Mouse (Mus musculus): ENCODE data around the gene Nfe2l3. TPM values are rescaled to one million over a fixed set of nuclear protein-coding genes. Genes with fewer than 3 reads are reported as not detected.
"Not testable (repeated sequence)": the region's sequence is repeated elsewhere in the genome, so short reads cannot be mapped to it uniquely, and the experiment has no call there.

Gene Nfe2l3
- total RNA-seq (2015; ENCODE audit: low replicate concordance) = 0.42 TPM in 1 of 2 replicates, not detected in the other
- total RNA-seq (2017; ENCODE audit: low replicate concordance) = not detected in 2 replicates

GRCm38 (mm10) chr6:51432535-51433397 lies at the start of gene Nfe2l3:
Gene Nfe2l3 (plus strand): TSS chr6:51432670.
- ATAC-seq (replicated peaks; ENCODE audit: low FRiP score, poor library complexity, severe bottlenecking) = peak; percentile 80

DNA sequence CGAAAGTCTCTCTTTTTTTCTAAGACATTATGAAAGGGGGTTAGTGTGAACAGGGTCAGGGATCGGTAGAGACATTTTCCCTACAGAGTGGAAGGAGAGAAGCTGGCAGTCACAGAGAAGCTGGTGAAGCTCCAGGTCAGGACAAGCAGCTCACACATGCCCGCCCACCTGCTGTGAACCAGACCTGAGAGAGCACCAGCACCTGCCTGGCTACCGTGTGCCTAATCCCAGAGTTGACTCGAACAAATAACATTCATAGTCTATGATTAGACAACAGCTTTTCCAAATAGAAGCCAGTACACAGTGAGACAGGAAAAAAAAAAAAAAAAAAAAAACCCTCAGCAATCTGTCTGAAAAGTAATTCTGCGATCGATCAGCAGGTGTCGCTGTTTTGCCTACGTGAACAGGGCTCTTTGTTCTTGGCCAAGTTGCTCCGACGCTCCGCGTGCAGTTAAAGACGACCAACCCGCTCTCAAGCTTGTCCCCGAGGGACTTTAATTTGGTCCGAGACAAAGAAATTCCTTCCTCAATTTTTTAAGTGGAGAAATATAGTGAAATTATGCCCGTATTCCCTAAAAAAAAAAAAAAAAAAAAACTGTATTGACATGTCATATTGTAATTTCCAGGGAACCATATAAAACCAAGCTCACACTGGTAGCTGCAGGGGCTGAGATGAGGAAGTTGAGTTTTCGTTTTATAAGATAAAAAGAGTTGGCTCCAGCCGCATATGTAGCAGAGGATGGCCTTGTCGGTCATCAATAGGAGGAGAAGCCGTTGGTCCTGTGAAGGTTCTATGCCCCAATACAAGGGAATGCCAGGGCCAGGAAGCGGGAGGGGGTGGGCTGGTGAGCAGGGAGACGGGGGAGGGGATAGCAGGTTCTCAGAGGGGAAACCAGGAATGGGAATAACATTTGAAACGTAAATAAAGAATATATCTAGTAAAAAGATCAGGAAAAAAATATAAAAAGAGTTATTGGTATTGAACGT lies 48.4 kb upstream of the Nfe2l3 start:
- ATAC-seq (replicated peaks; ENCODE audit: low FRiP score, poor library complexity, severe bottlenecking) = peak; percentile 67; the same call in 1 of the 2 replicates

GRCm38 (mm10) chr6:51390505-51390904 lies 42.0 kb upstream of the Nfe2l3 start:
- no peak for ATAC-seq (replicated peaks; ENCODE audit: low FRiP score, poor library complexity, severe bottlenecking)

- ATAC-seq (replicated peaks; ENCODE audit: low FRiP score, poor library complexity, severe bottlenecking) = no peak
These were observed 40.5 kb upstream of the Nfe2l3 start for GRCm38 (mm10) chr6:51391816-51392490.

- ATAC-seq (replicated peaks; ENCODE audit: low FRiP score, poor library complexity, severe bottlenecking) = no peak
These were observed 38.9 kb upstream of the Nfe2l3 start for GRCm38 (mm10) chr6:51393341-51394128.

DNA sequence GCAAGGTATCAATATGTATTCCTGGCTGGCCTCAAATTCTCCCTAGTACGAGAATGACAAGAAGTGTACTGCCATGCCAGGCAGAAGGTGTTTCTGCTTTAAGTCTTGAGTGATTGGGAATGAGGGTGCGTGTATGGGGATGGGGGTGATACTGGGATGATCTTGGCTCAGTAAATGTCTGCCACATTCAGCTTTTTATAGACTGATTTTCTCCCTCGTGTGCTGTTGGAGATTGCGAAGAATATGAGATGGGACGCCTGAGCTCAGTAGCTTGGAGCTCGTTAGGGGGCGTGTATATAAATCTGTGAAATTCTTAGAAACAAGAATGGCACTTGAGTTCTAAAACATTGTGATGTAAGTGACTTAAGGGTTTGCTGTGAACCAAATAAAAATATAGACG lies 38.1 kb upstream of the Nfe2l3 start:
- ATAC-seq (replicated peaks; ENCODE audit: low FRiP score, poor library complexity, severe bottlenecking) = not testable (repeated sequence)

- ATAC-seq (replicated peaks; ENCODE audit: low FRiP score, poor library complexity, severe bottlenecking) = not testable (repeated sequence)
These were observed 37.5 kb upstream of the Nfe2l3 start for GRCm38 (mm10) chr6:51394963-51395362.

DNA sequence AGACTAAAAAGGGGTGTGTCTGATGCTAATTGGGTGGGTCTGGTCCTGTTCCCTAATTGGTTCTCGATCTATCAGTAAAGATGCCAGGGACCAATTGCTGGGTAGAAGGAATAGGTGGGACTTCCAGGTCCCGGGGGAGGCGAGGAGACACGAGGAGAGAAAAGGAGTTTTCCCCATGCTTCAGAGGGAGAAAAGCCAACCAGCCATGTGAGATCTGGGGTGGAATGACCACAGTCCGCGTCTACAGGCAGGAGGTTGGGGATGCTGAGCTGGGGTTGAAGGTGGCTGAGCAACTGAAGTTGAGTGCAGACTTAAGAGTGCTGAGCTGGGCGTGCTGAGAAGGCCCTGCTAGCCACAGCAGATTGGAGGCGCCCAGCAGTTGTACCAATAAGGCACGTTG lies 37.0 kb upstream of the Nfe2l3 start:
- ATAC-seq (replicated peaks; ENCODE audit: low FRiP score, poor library complexity, severe bottlenecking) = no peak

GRCm38 (mm10) chr6:51399113-51399518 lies 33.4 kb upstream of the Nfe2l3 start:
- ATAC-seq (replicated peaks; ENCODE audit: low FRiP score, poor library complexity, severe bottlenecking) = peak; percentile 49; the same call in 1 of the 2 replicates

GRCm38 (mm10) chr6:51401294-51401693 lies 31.2 kb upstream of the Nfe2l3 start:
- no peak for ATAC-seq (replicated peaks; ENCODE audit: low FRiP score, poor library complexity, severe bottlenecking)

- ATAC-seq (replicated peaks; ENCODE audit: low FRiP score, poor library complexity, severe bottlenecking) = no peak
These were observed 28.9 kb upstream of the Nfe2l3 start for GRCm38 (mm10) chr6:51403598-51403997.

DNA sequence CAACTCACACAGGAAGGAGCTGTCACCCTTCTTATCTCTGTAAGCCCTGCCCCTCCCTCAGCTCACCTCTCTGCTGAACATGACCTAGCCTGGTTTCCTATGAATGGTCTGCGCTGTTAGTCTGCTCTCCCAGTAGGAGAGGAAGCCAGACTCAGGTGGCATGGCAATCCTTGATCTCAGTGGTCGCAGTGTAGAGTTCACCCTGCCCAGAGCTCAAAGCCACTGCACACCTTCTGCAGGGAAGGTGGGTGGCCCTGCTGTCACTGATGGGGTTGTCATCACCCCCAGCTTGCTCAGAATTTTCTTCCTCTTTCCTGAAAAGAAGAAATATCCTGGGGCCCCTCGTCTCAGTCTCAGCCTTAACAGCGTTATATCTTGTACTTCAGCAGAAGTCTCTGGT lies 28.0 kb upstream of the Nfe2l3 start:
- no peak for ATAC-seq (replicated peaks; ENCODE audit: low FRiP score, poor library complexity, severe bottlenecking)

DNA sequence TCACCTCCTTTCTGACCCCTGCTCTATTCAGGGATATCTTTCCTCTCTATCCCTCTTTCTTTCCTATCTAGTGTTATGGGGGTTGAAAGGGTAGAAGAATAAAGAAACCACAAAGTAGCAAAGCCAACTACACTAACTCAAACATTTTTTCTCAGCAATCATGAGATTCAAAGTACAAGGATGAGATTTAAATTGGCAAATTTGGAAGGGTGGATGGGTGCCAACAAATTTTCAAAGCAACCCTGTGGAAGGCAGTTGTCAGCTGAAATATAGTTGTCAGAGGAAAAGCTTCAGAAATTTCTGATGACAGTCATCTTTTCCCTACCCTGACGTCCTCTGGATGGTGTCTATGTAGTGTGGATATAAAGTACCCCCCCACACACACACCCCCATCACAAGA lies 16.0 kb upstream of the Nfe2l3 start:
- no peak for ATAC-seq (replicated peaks; ENCODE audit: low FRiP score, poor library complexity, severe bottlenecking)

GRCm38 (mm10) chr6:51417306-51417936 lies 15.0 kb upstream of the Nfe2l3 start:
- no peak for ATAC-seq (replicated peaks; ENCODE audit: low FRiP score, poor library complexity, severe bottlenecking)

GRCm38 (mm10) chr6:51423466-51424122 lies 8.9 kb upstream of the Nfe2l3 start:
- no peak for ATAC-seq (replicated peaks; ENCODE audit: low FRiP score, poor library complexity, severe bottlenecking)

- no peak for ATAC-seq (replicated peaks; ENCODE audit: low FRiP score, poor library complexity, severe bottlenecking)
These were observed 7.9 kb upstream of the Nfe2l3 start for GRCm38 (mm10) chr6:51424537-51424936.

DNA sequence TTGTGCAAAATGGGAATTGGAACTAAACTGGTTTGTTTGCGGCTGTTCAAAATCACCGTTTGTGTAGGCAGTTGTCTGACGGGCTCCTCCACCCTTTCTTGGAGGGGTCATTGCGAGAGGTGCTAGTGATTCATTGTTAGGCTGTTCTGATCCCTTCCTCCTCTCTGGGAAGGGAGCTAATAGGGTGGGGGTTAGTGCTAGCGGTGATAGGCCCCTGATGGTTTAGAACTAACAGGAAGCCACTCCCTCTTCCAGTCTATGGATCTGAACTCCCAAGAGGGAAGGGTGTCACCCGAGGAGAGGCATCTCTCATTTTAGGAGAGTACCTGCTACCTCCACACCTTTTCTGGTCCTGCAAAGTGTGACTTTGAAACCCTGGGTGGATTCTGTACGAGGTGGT lies 1.8 kb downstream of the Nfe2l3 start:
- ATAC-seq (replicated peaks; ENCODE audit: low FRiP score, poor library complexity, severe bottlenecking) = no peak

GRCm38 (mm10) chr6:51437665-51438064 lies 5.2 kb downstream of the Nfe2l3 start:
- no peak for ATAC-seq (replicated peaks; ENCODE audit: low FRiP score, poor library complexity, severe bottlenecking)
